In the genomic region with DNA sequence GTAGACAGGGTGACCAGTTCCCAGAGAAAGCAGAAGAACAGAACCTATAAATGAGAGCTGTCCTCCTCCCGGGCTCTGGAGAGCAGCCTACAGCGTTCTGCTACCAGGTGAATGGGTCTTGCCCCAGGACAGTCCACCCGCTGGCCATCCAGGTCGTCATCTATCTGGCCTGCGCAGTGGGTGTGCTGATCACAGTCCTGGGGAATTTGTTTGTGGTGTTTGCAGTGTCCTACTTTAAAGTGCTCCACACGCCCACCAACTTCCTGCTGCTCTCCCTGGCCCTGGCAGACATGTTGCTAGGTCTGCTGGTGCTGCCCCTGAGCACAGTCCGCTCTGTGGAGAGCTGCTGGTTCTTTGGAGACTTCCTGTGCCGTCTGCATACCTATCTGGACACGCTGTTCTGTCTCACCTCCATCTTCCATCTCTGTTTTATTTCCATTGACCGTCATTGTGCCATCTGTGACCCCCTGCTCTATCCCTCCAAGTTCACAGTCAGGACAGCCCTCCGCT, we compare ENCODE assay signal across 35 mouse cellular contexts. TPM values are rescaled to one million over a fixed set of nuclear protein-coding genes. Genes with fewer than 3 reads are reported as not detected.
"Had no signal": no experiment of that assay in that cellular context is flagged by ENCODE, and none has a peak within 500 bp of the region (broad histone marks: within the 10 kb centered on the region; RNA-seq: fewer than 3 reads in every experiment).

A gene (plus strand): TSS at position 51 of the 510 bp plus-strand sequence.

- DNase-seq: cerebellum, adult 9-10 months; cerebellum, adult 9-11 months; cerebellum, postnatal 36 days; embryo, embryonic 11 days; forebrain, postnatal 0 days; gastrocnemius, adult 2 months; gastrocnemius, postnatal 10 days; gastrocnemius, postnatal 14 days; gastrocnemius, postnatal 25 days; gastrocnemius, postnatal 36 days; heart, adult 18-20 months; heart, adult 2 months had no signal

- H3K36me3 ChIP-seq: embryonic facial prominence, embryonic 10.5 days; embryonic facial prominence, embryonic 12.5 days; embryonic facial prominence, embryonic 13.5 days; embryonic facial prominence, embryonic 15.5 days; forebrain, embryonic 10.5 days; forebrain, embryonic 12.5 days; forebrain, embryonic 15.5 days had no signal

- H3K27me3 ChIP-seq: embryonic facial prominence, embryonic 13.5 days; embryonic facial prominence, embryonic 15.5 days; forebrain, embryonic 12.5 days; forebrain, embryonic 13.5 days; forebrain, embryonic 15.5 days had no signal

- H3K27ac ChIP-seq: embryonic facial prominence, embryonic 10.5 days; embryonic facial prominence, embryonic 12.5 days; embryonic facial prominence, embryonic 13.5 days; embryonic facial prominence, embryonic 15.5 days; forebrain, embryonic 10.5 days; forebrain, embryonic 12.5 days; forebrain, embryonic 13.5 days; forebrain, embryonic 15.5 days; gastrocnemius, adult 2 months; heart, adult 2 months had no signal

- H3K4me2 ChIP-seq: embryonic facial prominence, embryonic 12.5 days; embryonic facial prominence, embryonic 13.5 days; embryonic facial prominence, embryonic 15.5 days; forebrain, embryonic 12.5 days; forebrain, embryonic 13.5 days; forebrain, embryonic 15.5 days had no signal

- H3K9ac ChIP-seq: embryonic facial prominence, embryonic 12.5 days; embryonic facial prominence, embryonic 13.5 days; embryonic facial prominence, embryonic 15.5 days; forebrain, embryonic 12.5 days; forebrain, embryonic 13.5 days; forebrain, embryonic 15.5 days; forebrain, postnatal 0 days had no signal

- ATAC-seq: forebrain, embryonic 13.5 days; forebrain, embryonic 14.5 days; forebrain, embryonic 15.5 days; forebrain, embryonic 16.5 days; forebrain, postnatal 0 days had no signal

- H3K4me1 ChIP-seq: embryonic facial prominence, embryonic 10.5 days; embryonic facial prominence, embryonic 12.5 days; embryonic facial prominence, embryonic 13.5 days; embryonic facial prominence, embryonic 15.5 days; forebrain, embryonic 10.5 days; forebrain, embryonic 12.5 days; forebrain, embryonic 13.5 days; forebrain, embryonic 15.5 days had no signal

- H3K4me3 ChIP-seq: embryonic facial prominence, embryonic 10.5 days; embryonic facial prominence, embryonic 12.5 days; embryonic facial prominence, embryonic 13.5 days; embryonic facial prominence, embryonic 15.5 days; erythroblast, embryonic 14.5 days; forebrain, embryonic 10.5 days; forebrain, embryonic 12.5 days; forebrain, embryonic 13.5 days; forebrain, embryonic 15.5 days; gastrocnemius, adult 2 months; heart, adult 2 months had no signal

- H3K9me3 ChIP-seq: embryonic facial prominence, embryonic 10.5 days; embryonic facial prominence, embryonic 12.5 days; embryonic facial prominence, embryonic 13.5 days; embryonic facial prominence, embryonic 15.5 days; forebrain, embryonic 10.5 days; forebrain, embryonic 12.5 days; forebrain, embryonic 13.5 days; forebrain, embryonic 15.5 days had no signal

RNA-seq across cellular contexts. Expression of the gene that starts here (rescaled TPM):
- total RNA-seq: common myeloid progenitor, adult 5-6 weeks; forebrain, postnatal 0 days; gastrocnemius, adult 18-20 months; gastrocnemius, adult 2 months; gastrocnemius, adult 8-10 months; gastrocnemius, postnatal 10 days; gastrocnemius, postnatal 14 days; gastrocnemius, postnatal 25 days; gastrocnemius, postnatal 36 days; gastrocnemius, postnatal 4 days; granulocyte monocyte progenitor cell, adult 5-6 weeks; heart, adult 18-20 months; heart, adult 2 months; heart, adult 8-10 months had no signal
- polyA plus RNA-seq: cortical plate, adult 2 months; embryonic facial prominence, embryonic 10.5 days; embryonic facial prominence, embryonic 11.5 days; embryonic facial prominence, embryonic 12.5 days; embryonic facial prominence, embryonic 13.5 days; embryonic facial prominence, embryonic 14.5 days; embryonic facial prominence, embryonic 15.5 days; forebrain, embryonic 10.5 days; forebrain, embryonic 11.5 days; forebrain, embryonic 12.5 days; forebrain, embryonic 13.5 days; forebrain, embryonic 14.5 days; forebrain, embryonic 15.5 days; forebrain, embryonic 16.5 days; forebrain, postnatal 0 days; frontal cortex, adult 2 months; gonadal fat pad, adult 2 months; heart, adult 2 months had no signal
